Mouse (Mus musculus) adrenal gland, postnatal 14 days (tissue): Measurements from ENCODE around the gene Ppp1r9a. TPM values are rescaled to one million over a fixed set of nuclear protein-coding genes. Genes with fewer than 3 reads are reported as not detected.
"Not testable (repeated sequence)": the region's sequence is repeated elsewhere in the genome, so short reads cannot be mapped to it uniquely, and the experiment has no call there.

Experiments
- DNase-seq: peaks from one replicate; pipeline ENCODE4 v3.0.0; 2021; ENCODE audit warnings: mixed read lengths
- long read RNA-seq, 2 experiments: library from polyadenylated mRNA; stranded (forward); transcript quantifications; one replicate each; pipeline ENCODE4 v2.0.0; 2021
- total RNA-seq: library from RNA; stranded (reverse); gene quantifications from 2 replicates; pipeline ENCODE4 v1.2.3, GENCODE M21; 2021

Gene Ppp1r9a
- 36.3 and 39.6 TPM in 2 replicates for total RNA-seq
- long read RNA-seq, experiment 1, partial matches to known transcripts, result 1 of 4 reads
- long read RNA-seq, experiment 1, other reads (novel, unspliced or antisense), result 3 of 4 reads
- long read RNA-seq, experiment 2, partial matches to known transcripts, result 1 of 5 reads
- long read RNA-seq, experiment 2, other reads (novel, unspliced or antisense), result 4 of 5 reads

DNA sequence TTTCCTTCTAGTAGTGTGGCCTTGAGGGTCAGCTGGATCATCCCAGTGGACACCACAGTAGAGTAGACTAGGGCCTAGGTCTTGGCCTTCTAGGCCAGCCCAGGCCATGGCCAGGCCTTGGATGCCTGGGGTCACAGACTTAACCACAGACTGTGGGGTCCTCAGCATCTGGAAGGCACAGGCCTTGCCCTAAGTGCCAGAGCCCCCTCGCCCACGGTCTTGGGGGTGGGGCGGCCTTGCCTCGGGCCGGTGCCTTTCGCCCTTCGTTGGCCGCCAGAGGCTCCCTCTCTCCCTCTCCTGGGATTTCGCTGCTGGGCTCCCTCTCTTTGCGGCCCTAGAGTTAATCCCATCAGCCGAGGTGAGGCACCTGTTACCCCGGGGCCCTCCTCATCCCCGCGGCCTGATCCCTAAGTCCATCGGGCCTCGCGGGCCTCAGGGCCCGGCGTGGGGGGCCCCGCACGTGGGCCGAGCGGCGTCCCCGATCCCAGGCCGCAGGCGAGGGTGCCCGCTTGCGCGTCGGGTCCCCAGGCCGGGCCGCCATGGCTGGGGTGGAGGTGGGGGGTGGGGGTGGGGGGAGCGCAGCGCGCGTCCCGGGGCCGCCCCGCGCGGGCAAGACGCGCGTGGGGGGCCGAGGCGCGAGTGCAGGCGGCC, at the start of gene Ppp1r9a:
TSS of gene Ppp1r9a (plus strand) at position 244 of the 651 bp plus-strand sequence.
- DNase-seq, result peak; percentile 81

DNA sequence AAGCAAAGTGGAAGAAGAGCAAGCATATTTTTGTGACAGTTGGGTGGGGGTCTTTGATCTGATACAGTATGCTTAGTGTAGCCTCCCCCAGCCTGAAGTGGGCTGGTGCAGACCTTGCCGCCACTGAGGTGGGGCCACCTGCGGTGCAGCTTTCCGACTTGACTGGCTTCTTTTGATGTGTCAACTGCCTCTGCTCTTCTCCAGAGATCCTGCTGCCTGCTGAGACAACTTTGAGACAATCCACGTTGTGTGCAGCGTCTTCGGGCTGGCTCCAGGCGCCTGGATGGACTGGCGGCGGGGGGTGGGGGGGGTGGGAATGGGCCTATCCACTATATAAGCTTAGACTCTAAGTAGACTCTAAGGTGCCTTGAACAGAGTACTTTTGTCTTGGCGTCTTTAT, 47.5 kb upstream of the Ppp1r9a start:
- DNase-seq, result no peak

DNA sequence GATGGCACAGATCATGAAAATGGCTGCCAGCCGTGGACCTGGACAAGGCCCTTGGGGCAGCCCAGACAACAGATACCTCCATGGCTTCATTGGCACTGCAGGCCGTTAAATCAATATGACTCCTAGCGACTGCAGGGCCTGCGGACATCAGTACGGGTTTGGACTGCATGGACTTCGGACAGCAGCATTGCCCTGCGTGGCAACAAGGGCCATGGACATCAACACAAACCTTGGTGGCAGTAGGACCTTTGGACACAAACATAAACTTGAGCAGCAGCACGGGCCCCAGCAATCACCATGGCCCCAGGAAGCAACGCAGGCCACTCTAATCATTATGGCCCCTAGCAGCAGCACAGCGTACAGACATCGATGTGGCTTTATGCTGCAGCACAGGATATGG, 45.8 kb upstream of the Ppp1r9a start:
- DNase-seq, result no peak

DNA sequence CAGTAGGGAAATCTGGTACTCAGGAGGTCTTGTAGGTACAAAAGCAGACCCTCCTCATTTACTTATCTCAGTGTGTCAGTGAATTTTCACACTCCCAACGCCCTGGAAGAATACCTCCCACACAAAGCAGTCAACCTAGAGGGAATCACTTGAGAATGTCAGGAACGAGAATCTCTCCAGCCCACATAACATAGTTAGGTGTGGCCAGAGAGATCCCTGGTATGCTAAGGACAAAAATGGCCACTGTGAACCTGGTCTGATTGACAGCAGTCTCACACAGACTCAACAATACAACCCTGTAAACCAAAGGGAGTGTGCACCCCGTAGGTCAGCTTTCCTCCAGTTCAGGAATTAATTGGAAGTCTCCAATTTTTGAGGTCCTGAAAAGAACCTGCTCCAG, 18.4 kb upstream of the Ppp1r9a start:
- DNase-seq, result no peak

DNA sequence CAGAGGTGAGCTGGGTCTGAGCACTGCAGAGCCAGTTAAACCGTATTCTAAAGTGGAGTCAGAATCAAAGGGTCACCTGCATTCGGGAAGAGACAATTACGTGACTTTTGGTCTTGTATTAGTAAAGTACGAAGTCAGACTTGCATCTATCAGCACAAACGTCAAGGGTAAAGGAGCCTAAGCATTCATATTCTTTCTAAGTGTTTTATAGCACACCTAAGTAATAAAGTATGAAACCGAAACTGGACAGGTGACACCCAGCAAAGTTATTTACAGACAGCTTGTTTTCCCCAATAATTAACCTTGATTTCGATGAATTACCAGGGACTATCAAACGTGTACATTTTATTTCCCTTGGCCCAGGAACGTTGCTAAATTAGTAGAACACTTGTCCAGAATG, 13.2 kb upstream of the Ppp1r9a start:
- DNase-seq, result no peak

DNA sequence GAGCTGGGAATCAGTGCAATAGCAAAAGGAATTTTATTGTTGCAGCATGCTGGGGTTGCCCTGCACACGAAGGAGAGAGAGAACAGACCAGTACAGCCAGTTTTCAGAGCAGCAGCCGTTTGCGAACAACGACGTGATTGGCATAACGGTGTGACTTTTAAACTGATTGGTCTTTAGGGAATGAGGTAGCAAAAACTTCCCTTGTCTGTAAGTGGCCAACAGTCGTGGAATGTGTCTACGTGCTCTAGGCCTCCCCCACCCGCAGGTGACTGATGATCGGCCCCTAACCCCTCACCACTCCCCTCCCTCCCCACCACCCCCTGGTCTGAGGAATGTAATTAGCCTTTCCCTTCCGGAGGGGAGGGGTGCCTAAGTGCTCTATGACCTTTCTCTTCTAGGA, 10.3 kb upstream of the Ppp1r9a start:
- DNase-seq, result no peak

DNA sequence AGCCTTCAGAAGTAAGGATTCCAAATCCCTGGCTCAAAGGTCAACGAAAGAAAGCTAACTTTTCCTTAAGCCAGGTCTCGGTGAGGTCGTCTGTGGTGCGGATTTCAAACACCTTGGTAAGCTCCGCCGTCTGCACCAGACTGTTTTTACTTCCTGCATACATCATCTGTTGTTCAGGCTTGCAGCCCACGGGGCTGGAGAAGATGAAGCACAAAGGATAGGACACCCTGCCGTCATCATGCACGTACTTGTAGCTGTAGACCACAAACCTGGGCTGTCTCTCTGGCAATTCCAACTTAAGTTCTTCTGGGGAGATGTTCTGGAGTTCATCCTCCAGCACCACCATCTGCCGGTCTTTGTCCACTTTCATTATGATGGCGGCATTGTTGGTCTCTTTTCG, 9.4 kb upstream of the Ppp1r9a start:
- DNase-seq, result not testable (repeated sequence)

DNA sequence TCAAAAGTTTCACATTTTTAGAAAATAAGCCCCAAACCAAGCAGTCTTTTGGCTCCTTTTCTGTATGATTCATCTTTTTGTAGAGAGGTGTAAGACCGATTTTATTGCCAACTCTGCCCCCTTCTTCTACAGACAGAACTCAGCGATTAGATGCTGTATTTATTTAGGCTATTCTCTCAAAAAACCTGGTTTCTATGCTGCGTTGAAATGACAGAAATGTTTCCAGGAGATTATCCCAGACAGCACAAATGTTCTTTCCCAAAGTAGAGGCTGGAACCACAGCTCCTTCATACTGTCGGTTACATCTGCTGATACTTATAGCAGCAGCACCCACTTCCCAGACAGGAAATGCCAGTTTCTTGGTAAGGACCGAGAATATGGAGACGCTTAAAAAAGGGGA, 2.8 kb upstream of the Ppp1r9a start:
- DNase-seq, result no peak

DNA sequence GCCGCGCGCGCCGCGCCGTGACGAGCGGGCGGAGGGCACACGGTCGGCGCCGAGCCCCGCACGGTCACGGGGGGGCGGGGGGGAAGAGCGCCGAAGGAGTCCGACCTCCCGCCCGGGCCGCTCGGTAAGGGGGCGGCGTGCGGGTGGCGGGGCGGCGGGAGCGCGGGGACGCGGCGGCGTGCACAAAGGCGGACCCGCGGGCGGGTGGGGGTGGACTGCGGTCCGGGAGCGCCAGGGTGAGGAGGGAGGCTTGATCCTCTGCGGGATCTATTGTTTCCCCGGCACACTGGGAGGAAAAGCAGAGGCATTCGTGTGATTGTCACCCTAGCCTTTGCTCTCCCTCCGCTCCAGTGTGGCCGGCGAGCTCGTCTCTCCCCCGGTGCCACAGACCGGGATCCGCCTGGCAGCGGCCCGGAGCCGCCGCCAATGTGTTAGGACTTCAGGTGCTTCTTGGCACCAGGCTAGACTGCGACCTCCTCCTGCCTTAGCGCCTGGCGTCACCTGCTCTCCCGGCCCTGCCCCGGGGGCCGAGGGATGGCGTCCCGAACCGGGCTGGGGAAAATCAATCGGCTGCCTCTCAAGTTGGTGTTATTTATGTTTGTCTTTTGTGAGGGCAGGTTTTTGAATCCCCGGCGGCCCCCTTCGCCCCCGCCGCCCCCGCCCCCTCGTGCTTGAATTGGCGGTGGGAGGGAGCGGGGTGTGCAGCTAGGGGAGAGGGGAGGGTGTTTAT, 773 bp downstream of the Ppp1r9a start:
- DNase-seq, result peak; percentile 81

DNA sequence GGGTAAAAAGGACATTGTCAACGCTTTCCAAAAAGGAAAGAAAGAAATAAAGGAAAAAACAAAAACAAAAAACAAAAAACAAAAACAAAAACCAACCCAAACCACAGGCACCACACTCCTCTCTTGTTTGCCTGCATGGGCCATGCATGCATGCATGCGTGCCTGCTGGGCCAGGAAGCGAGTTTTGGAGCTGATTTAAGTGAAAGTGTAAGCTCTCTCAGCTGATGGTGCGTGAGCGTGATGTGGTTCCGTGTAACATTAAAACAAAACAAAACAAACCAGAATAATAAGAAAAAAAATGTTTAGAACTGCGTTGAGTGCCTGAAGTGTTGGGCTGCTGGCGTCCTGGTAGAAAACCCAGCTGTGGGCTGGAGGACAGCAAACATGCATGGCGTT, 1.3 kb downstream of the Ppp1r9a start:
- DNase-seq, result peak; percentile 41

DNA sequence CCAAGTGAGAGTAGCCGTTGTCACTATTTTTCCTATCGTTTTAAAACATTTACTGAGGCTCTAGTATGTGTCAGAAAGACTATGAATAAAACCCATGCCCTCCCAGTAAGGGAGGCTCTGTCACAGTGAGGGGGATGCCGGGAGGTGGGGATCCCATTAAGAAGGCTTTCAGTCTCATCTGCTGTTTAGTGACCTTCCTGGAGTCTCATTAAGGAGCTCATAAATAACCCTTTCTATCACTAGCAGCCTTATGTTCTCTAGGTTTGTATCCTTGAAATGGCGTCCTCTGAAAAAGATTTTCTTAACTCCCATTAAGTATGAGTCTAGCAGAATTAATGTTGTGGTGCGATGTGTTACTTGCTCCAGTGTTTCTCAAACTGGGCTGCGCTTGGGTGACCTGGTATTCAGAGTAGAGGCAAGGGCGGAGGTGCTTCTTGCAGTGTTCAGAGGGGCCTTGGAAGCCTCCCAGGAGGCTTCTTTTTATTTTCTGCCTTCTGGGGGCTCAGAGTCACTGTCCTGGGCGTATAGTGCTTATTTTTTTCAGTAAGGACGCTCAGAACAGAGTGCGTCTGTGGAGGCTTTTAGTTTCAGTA, 7.4 kb downstream of the Ppp1r9a start:
- DNase-seq, result no peak

DNA sequence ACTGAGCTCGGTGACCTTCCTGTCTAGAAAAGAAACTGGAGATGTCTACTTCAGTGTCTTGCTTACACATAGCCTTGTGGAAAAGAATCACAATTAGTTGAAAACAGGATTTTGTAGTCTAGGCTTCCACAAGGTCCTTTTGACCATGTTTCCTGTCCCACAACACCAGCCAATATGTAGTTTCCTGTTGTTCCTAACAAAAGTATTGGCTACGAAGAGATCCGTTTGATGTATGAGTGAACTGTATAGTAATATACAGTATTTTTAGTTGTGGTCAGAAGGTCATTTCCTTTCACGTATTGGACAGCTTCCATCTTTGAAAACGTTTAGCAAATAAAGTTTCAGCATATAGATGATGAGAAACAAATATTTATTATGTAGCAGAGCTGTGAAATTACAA, 15.8 kb downstream of the Ppp1r9a start:
- DNase-seq, result no peak

DNA sequence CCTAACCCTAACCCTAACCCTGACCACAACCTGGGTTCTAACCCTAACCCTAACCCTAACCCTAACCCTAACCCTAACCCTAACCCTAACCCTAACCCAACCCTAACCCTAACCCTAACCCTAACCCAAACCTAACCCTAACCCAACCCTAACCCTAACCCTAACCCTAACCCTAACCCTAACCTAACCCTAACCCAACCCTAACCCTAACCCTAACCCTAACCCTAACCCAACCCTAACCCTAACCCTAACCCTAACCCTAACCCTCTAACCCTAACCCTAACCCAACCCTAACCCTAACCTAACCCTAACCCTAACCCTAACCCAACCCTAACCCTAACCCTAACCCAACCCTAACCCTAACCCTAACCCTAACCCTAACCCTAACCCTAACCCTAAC, 21.1 kb downstream of the Ppp1r9a start:
- DNase-seq, result not testable (repeated sequence)

DNA sequence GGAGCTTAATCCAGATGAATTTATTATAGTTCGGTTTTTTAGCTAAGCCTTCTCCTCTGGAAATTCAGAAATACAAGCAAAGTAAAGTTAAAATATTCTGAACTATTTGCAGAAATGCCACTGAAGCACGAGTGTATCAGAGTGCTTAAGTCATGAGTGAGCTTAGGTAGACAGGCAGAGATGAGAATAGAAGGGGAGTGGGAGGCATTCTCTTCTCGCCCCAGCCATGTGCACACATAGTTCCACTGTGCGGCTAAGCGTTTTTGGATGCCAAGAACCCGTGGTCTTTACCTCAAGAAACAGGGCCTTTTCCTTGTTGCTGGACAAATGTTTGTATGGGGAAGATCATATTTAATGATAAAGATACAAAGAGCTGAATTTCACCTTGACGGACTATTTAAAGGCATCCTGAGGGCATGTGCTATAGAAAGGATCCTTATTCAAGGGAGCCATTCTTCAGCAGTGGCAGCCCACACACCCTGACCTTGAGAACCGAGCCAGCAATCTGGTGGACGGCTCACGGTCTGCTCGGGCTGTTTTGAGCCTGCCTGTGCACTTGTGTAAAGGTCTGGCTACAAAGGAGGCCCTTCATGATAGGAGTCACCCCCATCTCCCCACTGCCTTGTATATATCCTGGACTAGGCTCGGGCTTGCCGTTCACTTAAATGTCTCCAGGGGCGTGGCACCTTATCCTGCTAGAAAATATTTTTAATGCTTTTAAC, 23.4 kb downstream of the Ppp1r9a start:
- peak; percentile 51 for DNase-seq

DNA sequence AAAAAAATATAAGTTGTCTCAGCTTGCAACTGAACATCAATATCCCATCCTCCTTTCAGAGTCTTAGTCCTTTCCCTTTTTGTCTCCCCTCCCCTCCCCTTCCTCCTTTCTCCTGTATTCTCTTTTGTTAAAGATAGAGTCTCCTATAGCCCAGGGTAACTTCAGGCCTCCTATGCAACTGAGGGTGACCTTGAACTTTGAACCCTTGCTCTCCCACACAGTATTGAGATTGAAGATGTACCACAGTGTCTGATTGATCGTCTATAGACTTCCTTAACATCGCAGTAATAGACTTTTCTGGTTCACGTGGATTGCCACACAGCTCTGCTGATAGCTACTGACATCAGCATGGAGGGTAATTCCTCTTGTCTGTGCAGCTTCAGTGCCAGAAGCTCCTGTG, 27.6 kb downstream of the Ppp1r9a start:
- no peak for DNase-seq

DNA sequence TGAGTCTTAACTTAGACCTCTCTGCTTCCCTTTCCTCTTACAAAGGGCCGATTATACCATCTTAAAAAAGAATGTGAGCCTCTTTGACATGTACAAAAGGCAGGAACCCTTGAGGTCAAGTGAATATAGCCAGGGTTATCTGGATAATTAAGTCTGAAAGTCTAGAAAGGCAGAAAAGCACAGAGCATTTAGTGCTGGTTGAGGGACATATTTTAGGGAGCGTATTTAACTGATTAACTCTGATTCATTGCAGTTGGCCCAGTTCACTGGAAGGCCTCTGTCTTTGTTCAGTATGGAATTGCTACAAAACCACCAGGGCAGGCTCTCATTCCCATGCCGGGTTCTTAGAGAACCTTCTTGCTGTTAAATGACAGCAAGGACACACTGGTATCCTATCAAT, 36.2 kb downstream of the Ppp1r9a start:
- DNase-seq, result no peak

DNA sequence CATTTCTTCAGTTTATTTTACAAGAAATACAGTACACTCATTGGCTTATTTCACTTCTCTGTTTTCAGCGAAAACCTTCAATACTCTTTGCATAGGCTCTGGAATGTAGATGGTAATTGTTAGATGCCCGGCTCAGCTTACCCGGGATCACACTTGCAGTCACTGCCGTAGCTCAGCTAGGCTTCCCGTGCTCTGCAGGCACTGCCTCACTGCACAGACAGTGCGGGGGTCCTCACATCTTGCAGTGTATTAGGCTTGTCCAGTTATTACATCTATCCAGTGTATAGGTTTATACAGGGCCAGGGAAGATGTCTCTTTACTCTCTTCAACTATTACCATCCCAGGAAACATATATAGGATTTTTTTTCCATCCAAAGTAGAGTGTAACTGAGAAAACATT, 37.4 kb downstream of the Ppp1r9a start:
- no peak for DNase-seq

DNA sequence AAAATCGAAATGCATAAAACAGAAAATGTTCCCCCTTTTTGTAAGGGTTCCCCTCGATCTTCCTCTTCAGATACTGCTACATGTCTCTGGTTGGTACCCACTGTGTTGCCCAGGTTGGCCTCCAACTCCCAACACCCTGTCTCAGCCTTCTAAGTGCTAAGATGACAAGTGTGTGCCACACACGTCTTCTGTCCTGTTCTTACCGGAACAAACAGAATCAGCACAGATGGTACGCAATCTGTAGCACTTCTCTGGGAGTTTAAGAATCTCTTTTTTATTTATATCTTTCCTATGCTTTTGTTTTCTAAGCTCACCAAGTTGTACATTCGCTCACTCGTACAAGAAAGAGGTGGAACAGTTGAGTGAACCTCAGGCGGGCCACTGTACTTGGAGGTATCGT, 37.9 kb downstream of the Ppp1r9a start:
- no peak for DNase-seq

DNA sequence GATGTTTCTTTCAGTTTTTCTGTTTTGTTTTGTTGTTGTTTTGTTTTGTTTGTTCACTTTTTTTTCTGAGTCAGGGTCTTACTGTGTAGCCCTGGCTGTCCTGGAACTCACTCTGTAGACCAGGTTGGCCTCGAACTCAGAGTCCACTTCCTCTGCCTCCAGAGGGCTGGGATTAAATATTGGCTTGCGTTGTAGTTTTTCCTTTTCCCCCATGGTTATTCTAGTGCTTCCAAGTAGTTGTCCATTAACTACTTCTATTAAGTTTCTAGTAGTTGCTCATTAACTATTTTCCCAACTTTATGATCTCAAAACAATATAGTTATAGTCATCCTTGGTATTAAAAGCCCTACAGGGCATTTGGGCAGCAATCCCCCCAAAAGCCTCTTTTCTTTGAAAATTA, 41.1 kb downstream of the Ppp1r9a start:
- DNase-seq, result no peak

DNA sequence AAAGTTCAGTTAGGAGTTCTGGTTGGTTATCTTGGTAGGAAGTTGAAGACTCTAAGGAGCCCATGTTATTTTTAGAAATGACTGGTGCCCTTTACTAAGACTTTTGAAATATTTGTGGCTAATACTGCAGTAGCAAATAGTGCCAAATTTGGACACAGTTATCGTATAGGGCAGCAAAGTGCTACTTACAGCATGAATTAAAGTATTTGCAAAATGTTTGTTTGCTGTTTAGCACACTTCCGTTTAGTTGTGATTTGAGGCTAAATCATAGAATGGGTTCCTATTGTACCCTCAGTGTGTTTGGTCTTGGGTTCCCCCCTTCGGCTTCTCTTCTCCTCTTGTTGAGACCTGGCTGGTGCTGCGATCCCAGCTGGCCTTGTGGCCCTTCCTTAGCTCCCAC, 45.3 kb downstream of the Ppp1r9a start:
- peak; percentile 16 for DNase-seq

DNA sequence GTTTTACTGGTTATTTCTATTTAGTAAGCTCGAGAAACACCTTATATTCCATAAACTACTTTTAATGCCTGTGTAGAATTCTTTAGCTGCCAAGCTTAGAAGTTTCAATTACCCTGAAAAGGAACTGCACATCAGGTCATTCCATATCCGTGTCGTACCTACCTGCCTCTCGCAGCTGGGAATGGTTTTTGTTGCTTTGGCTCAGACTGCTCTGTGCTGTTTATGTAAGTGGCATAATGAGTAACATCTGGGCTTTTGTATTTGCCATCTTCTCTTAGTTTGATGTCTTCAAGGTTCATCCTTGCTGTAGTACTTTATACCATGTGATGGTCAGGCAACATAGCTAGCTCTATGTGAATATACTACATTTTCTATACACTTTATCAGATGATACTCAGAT, 47.0 kb downstream of the Ppp1r9a start:
- DNase-seq, result no peak

DNA sequence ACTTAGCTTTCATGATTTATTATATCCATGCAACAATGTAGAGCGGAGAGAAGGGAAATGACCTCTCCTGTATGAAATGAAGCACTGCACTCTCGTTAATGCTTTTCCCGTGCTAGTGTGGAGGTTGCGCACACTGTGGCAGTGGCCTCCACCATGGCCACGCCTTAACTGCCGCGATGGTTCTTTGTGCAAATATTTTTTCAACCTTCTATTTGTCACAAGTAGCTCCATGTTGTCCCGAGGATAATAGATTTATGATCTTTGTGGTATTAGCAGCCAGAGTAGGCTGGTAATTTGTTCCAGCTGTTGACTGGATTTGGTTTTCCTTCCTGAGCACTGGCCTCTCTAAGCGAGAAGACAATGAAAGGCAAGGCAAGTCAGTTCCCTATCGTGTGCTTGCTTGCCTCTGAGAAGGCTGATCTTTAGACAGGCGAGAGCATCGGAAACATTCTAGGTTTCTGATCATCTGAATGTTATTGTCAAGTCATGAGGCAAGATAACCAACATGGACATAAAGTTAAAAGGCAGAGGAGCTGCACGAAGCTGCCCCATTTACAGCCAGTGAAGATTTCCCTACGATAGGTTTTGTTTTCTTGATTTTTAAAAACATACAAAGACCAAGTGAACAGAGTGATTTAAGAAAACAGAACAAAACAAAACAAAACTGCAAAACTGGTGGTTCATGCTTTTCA, 50.5 kb downstream of the Ppp1r9a start:
- no peak for DNase-seq
